Mouse (Mus musculus): Measurements from ENCODE around the gene Ndufv1.

DNA sequence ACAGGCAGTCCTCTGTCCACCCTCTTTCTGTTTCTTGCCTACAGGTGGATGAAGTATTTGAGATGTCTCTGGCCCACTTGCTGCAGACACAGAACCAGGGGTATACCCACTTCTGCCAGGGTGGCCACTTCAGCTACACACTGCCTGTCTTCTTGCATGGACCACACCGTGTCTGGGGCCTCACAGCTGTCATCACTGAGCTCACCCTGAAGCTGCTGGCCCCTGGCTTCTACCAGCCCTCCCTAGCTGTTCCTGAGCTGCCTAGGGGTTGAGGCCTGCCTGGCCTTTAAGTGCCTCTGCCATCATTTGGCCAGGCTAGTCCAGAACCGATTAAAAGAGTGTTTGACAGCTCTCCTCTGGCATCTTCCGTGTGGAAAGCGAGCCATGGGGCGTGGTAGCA lies 10.9 kb downstream of the Ndufv1 start:
- TF ChIP-seq CTCF (IDR thresholded peaks at IDR 0.05; ENCODE audit: extremely low read depth, insufficient read length, insufficient replicate concordance, low read depth, low read length): no peak
- TF ChIP-seq POLR2A (IDR thresholded peaks at IDR 0.05; ENCODE audit: low read depth, low read length): no peak
